Mouse (Mus musculus): ENCODE results near the gene AK157302. TPM values are rescaled to one million over a fixed set of nuclear protein-coding genes. Genes with fewer than 3 reads are reported as not detected.

Gene AK157302
- under 1 TPM; 0.08 to 0.54 TPM for polyA plus RNA-seq (2017; shearing (Covaris generic))

GRCm38 (mm10) chr13:21495080-21495479 is at the start of gene AK157302:
AK157302 (plus strand) TSS chr13:21495223.

DNA sequence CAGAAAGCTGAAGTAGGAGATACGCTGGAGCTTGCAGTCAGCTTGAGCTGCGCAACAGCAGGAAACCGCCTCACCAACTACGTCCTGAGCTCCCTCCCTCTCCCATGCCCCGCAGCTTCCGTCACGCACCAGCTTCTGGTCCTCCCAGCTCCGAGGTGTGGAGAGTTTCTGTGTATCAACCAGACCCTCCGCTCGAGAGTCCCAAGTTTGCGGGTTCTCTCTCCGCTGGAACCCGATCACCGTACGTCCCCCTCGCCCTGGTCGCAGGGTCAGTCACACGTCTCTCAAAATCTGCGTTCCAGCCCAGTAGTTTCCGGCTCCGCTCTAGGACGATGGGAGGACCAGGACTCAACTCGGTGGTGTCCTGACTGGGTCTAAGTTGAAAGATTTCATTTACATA is 41.6 kb upstream of the AK157302 start, which contains the start of gene Zscan26:
TSS of gene Zscan26 (minus strand) at position 282 of the 400 bp plus-strand sequence.

GRCm38 (mm10) chr13:21468061-21469019 is 26.7 kb upstream of the AK157302 start, which contains the start of gene Nkapl:
Nkapl (minus strand) TSS chr13:21468509.

GRCm38 (mm10) chr13:21478759-21479670 is 16.0 kb upstream of the AK157302 start, which contains the start of the genes Zkscan4 and Gm10065:
Zkscan4 (plus strand) TSS chr13:21478907.
Gm10065 (minus strand) TSS chr13:21479441.

GRCm38 (mm10) chr13:21501182-21501581 is 6.2 kb downstream of the AK157302 start, which contains the start of gene Gm11273:
Gm11273 (minus strand) TSS chr13:21501418.

GRCm38 (mm10) chr13:21530781-21531201 is 35.8 kb downstream of the AK157302 start, which contains the start of gene Zkscan8:
Zkscan8 (minus strand) TSS chr13:21531120.

GRCm38 (mm10) chr13:21542708-21543107 is 47.7 kb downstream of the AK157302 start, which contains the start of gene Olfr1366:
Olfr1366 (minus strand) TSS chr13:21542808.

Other genes with a start within 250 kb of the AK157302 start
- gene Gpx5, start 202.5 kb upstream of the AK157302 start, polyA plus RNA-seq (2017; shearing (Covaris generic)): 1 to 10 TPM in 1 of 2 experiments, under 1 TPM in 1; 0.22 to 1.7 TPM
- under 1 TPM; 0.23 to 0.77 TPM for gene Gpx6, start 183.1 kb upstream of the AK157302 start, polyA plus RNA-seq (2017; shearing (Covaris generic))
- gene Olfr1367, start 148.3 kb upstream of the AK157302 start, polyA plus RNA-seq (2017; shearing (Covaris generic)): not detected
- gene Zscan12, start 132.4 kb upstream of the AK157302 start, polyA plus RNA-seq (2017; shearing (Covaris generic)): 10 to 100 TPM in 1 of 2 experiments, 1 to 10 TPM in 1; 8.3 to 13.5 TPM
- 10 to 100 TPM; 57.4 to 65.7 TPM for gene Zkscan3, start 92.5 kb upstream of the AK157302 start, polyA plus RNA-seq (2017; shearing (Covaris generic))
- gene Pgbd1, start 54.2 kb upstream of the AK157302 start, polyA plus RNA-seq (2017; shearing (Covaris generic)): under 1 TPM; 0.23 to 0.53 TPM
- gene Zscan26, start 41.5 kb upstream of the AK157302 start, polyA plus RNA-seq (2017; shearing (Covaris generic)): 1 to 10 TPM; 7.6 to 7.7 TPM
- under 1 TPM; 0.11 to 0.44 TPM for gene Nkapl, start 26.7 kb upstream of the AK157302 start, polyA plus RNA-seq (2017; shearing (Covaris generic))
- gene Zkscan4, start 16.3 kb upstream of the AK157302 start, polyA plus RNA-seq (2017; shearing (Covaris generic)): not detected
- not detected for gene Gm10065, start 15.8 kb upstream of the AK157302 start, polyA plus RNA-seq (2017; shearing (Covaris generic))
- 10 to 100 TPM; 10.6 to 16.4 TPM for gene Gm11273, start 6.2 kb downstream of the AK157302 start, polyA plus RNA-seq (2017; shearing (Covaris generic))
- 10 to 100 TPM in 1 of 2 experiments, 1 to 10 TPM in 1; 7.6 to 12.8 TPM for gene Zkscan8, start 35.9 kb downstream of the AK157302 start, polyA plus RNA-seq (2017; shearing (Covaris generic))
- not detected for gene Olfr1366, start 47.6 kb downstream of the AK157302 start, polyA plus RNA-seq (2017; shearing (Covaris generic))
- 1 to 10 TPM in 1 of 2 experiments, under 1 TPM in 1; 0.95 to 2.1 TPM for gene Olfr1535, start 64.7 kb downstream of the AK157302 start, polyA plus RNA-seq (2017; shearing (Covaris generic))
- not detected for gene Olfr1364, start 86.5 kb downstream of the AK157302 start, polyA plus RNA-seq (2017; shearing (Covaris generic))
- not detected for gene Olfr1362, start 118.8 kb downstream of the AK157302 start, polyA plus RNA-seq (2017; shearing (Covaris generic))
- not detected for gene Olfr11, start 147.3 kb downstream of the AK157302 start, polyA plus RNA-seq (2017; shearing (Covaris generic))
- gene Olfr1361, start 168.2 kb downstream of the AK157302 start, polyA plus RNA-seq (2017; shearing (Covaris generic)): under 1 TPM in 1 of 2 experiments, not detected in 1; 0.60 TPM
- under 1 TPM in 1 of 2 experiments, not detected in 1; 0.21 TPM for gene Olfr1360, start 182.2 kb downstream of the AK157302 start, polyA plus RNA-seq (2017; shearing (Covaris generic))
- gene Olfr1359, start 202.9 kb downstream of the AK157302 start, polyA plus RNA-seq (2017; shearing (Covaris generic)): under 1 TPM in 1 of 2 experiments, not detected in 1; 0.71 TPM
- gene Hist1h2bl, start 220.9 kb downstream of the AK157302 start, polyA plus RNA-seq (2017; shearing (Covaris generic)): 1 to 10 TPM in 1 of 2 experiments, not detected in 1; 1.4 TPM
- gene Hist1h2ai, start 221.2 kb downstream of the AK157302 start, polyA plus RNA-seq (2017; shearing (Covaris generic)): 10 to 100 TPM; 14.1 to 15.1 TPM
- 1 to 10 TPM; 1.7 to 2.2 TPM for gene Hist1h3h, start 222.4 kb downstream of the AK157302 start, polyA plus RNA-seq (2017; shearing (Covaris generic))
- not detected for gene Hist1h2bm, start 226.8 kb downstream of the AK157302 start, polyA plus RNA-seq (2017; shearing (Covaris generic))
- under 1 TPM in 1 of 2 experiments, not detected in 1; 0.34 TPM for gene Hist1h4j, start 239.8 kb downstream of the AK157302 start, polyA plus RNA-seq (2017; shearing (Covaris generic))

Measured in inflammation-experienced regulatory T-cells (primary cell).